Mouse (Mus musculus) stomach, postnatal 0 days (tissue): ENCODE measurements at regions not wholly inside any gene's neighbourhood (a gene's known extent, or its start where the extent isn't known, plus 50 kb on each side); places are given as distances from the start of the nearest gene placed in this dataset.

Experiments used
- ATAC-seq: fragments of 200-750 bp; cut with Nextera tagmentation; 2 replicates; pipeline ENCODE4 v1.8.0; 2017; ENCODE audit not compliant: low FRiP score, low TSS enrichment
- DNase-seq: peaks from one replicate; pipeline ENCODE4 v3.0.0-alpha.2; 2016; ENCODE audit warnings: low spot score
- H3K27ac ChIP-seq: fragments of 300-500 bp; sonication (generic); replicated peaks from 2 replicates; pipeline ENCODE4 v1.5.1; 2014; ENCODE audit warnings: mild to moderate bottlenecking, control low read depth
- H3K27me3 ChIP-seq: fragments of 300-500 bp; sonication (generic); 2 replicates; pipeline ENCODE4 v1.6.1; 2014; ENCODE audit warnings: low read length; ENCODE audit not compliant: control insufficient read depth, insufficient read depth
- H3K36me3 ChIP-seq: fragments of 300-500 bp; sonication (generic); 2 replicates; pipeline ENCODE4 v1.6.1; 2014; ENCODE audit warnings: low read length, mixed read lengths; ENCODE audit not compliant: control insufficient read depth, insufficient read depth
- H3K4me1 ChIP-seq: fragments of 300-500 bp; sonication (generic); replicated peaks from 2 replicates; pipeline ENCODE4 v1.6.1; 2014; ENCODE audit warnings: antibody characterized with exemption; ENCODE audit not compliant: control insufficient read depth, insufficient read depth
- H3K4me2 ChIP-seq: fragments of 300-500 bp; sonication (generic); replicated peaks from 2 replicates; pipeline ENCODE4 v1.6.1; 2014; ENCODE audit warnings: low read depth, mild to moderate bottlenecking, control low read depth, moderate library complexity
- H3K4me3 ChIP-seq: fragments of 300-500 bp; sonication (generic); 2 replicates; pipeline ENCODE4 v1.5.1; 2014; ENCODE audit warnings: low read depth, low read length, control low read depth
- H3K9ac ChIP-seq: fragments of 300-500 bp; sonication (generic); 2 replicates; pipeline ENCODE4 v1.6.1; 2014; ENCODE audit warnings: mild to moderate bottlenecking, low read length, control low read depth, mixed read lengths
- H3K9me3 ChIP-seq: fragments of 300-500 bp; sonication (generic); 2 replicates; pipeline ENCODE4 v1.6.1; 2016; ENCODE audit warnings: low read length; ENCODE audit not compliant: control insufficient read depth
- CTCF ChIP-seq: IDR thresholded peaks from 2 replicates; pipeline ENCODE4 v1.5.1; 2016; ENCODE audit warnings: antibody characterized with exemption, low read depth, mild to moderate bottlenecking, moderate library complexity
- EP300 ChIP-seq: optimal IDR thresholded peaks from 2 replicates; pipeline ENCODE3; 2016; ENCODE audit warnings: antibody characterized with exemption
- WGBS: fragments of 180-500 bp; shearing (Covaris S2); extraction: QIAGEN DNeasy Blood & Tissue Kit; methylation state at CpG from one replicate; pipeline ENCODE4 v1.1.7; 2014; 5-methylcytosine and 5-hydroxymethylcytosine counted together

DNA sequence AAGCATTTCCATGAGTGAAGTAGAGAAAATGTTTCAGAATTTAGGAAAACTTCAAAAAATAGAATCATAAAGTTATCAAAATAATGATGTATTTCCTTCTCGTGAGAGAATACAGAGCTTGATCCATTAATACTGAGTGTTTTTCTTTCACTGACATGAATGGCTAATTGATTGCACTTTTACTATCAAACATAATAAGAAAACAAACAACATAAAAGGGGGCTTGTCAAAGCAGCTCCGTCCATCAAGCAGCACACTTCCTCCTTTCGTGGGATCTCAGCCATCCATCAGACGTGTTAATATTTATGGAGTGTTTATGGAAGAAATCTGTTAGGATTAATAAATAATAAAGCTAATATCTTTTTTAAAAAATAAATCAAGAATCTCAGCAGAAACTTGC is 130.0 kb upstream of the Tox3 start:
- Histone ChIP-seq H3K27ac (no peak overlapping the region), H3K4me2 (no peak overlapping the region), H3K9ac (no peak overlapping the region), H3K4me3 (no peak overlapping the region), H3K9me3 (no peaks in the 10 kb centered on the region), H3K36me3 (no peaks in the 10 kb centered on the region), H3K27me3 (no peaks in the 10 kb centered on the region), H3K4me1 (no peaks in the 10 kb centered on the region)
- no peak for TF ChIP-seq EP300
- no peak for TF ChIP-seq CTCF
- no peak for DNase-seq
- no peak for ATAC-seq
- WGBS = 20% methylated on average over 4 of the region's 4 CpGs

DNA sequence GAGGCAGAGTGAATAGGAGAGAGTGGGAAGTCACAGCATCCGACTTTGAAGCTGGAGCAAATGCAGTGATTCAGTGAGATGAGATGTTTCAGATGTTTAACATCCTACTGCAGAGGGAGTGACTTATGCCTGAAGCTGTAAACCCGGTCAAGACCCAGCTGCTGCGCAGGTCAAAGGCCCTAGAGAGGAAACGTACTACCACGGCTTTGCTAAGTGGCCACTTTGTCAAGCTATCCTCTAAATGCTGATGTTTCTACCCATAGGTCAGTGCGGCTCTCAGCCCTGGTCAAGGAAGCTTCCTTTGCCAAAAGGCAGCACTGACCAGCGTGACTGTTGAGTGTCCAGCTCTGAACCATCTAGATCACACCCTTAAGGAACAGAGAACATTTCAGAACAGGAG is 125.9 kb upstream of the Tox3 start:
- Histone ChIP-seq H3K27ac (no peak overlapping the region), H3K9ac (no peak overlapping the region), H3K27me3 (no peaks in the 10 kb centered on the region), H3K4me2 (no peak overlapping the region), H3K9me3 (no peaks in the 10 kb centered on the region), H3K36me3 (no peaks in the 10 kb centered on the region), H3K4me3 (no peak overlapping the region), H3K4me1 (no peaks in the 10 kb centered on the region)
- DNase-seq = no peak
- ATAC-seq = no peak
- 62% methylated on average over 7 of the region's 7 CpGs for WGBS
- TF ChIP-seq CTCF (no peak), EP300 (no peak)

DNA sequence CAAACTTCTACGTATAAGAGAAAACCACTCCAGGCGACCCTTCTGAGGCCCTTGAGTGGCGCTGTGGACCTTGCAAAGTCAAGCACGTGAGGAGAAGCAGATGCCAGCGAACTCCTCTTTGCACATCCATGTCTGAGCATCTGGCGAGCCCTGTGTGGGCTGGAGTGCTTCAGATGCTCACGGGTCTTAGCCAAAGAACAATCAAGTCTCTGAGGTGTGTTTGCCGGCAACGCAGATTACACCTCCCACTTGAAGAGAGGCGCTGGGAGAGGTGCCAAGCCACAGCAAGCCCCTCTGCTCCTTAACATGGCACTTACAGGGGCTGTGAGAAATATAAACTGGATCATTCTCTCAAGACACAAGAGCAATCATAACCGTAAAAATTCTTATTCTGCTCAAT is 122.7 kb upstream of the Tox3 start:
- H3K4me1 ChIP-seq = no peaks in the 10 kb centered on the region
- H3K27ac ChIP-seq = no peak overlapping the region
- no peak for TF ChIP-seq CTCF
- TF ChIP-seq EP300 = no peak
- no peak for DNase-seq
- no peaks in the 10 kb centered on the region for H3K36me3 ChIP-seq
- ATAC-seq = no peak
- no peak overlapping the region for H3K4me3 ChIP-seq
- no peak overlapping the region for H3K4me2 ChIP-seq
- H3K9me3 ChIP-seq = no peaks in the 10 kb centered on the region
- H3K27me3 ChIP-seq = no peaks in the 10 kb centered on the region
- H3K9ac ChIP-seq = no peak overlapping the region
- 63% methylated on average over 11 of the region's 11 CpGs for WGBS

DNA sequence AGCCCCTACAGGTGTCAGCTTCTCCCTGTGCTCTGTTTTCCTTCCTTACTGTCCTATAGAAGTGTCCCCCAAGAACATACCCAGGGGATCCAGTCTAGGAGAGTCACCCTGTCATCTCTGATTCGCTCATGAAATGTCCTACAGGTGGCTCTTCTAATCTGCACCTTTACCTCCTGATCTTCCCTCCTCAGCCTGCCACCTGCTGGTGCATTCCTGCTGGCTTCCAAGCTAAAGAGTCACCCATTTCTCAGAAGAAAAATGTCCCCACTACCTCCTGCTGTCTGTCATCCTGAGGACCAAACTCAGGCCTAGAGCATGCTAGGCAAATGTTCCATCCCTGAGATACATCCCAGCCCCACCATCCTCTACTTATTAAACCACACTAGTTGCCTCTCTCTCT is 115.6 kb upstream of the Tox3 start:
- ATAC-seq (no peak), DNase-seq (peak; percentile 57)
- Histone ChIP-seq H3K36me3 (no peaks in the 10 kb centered on the region), H3K9me3 (no peaks in the 10 kb centered on the region), H3K27me3 (no peaks in the 10 kb centered on the region), H3K27ac (no peak overlapping the region), H3K4me1 (no peaks in the 10 kb centered on the region), H3K4me2 (no peak overlapping the region), H3K4me3 (no peak overlapping the region), H3K9ac (no peak overlapping the region)
- WGBS = 55% methylated on average over 1 of the region's 1 CpGs
- TF ChIP-seq EP300 (no peak), CTCF (peak; percentile 71)

DNA sequence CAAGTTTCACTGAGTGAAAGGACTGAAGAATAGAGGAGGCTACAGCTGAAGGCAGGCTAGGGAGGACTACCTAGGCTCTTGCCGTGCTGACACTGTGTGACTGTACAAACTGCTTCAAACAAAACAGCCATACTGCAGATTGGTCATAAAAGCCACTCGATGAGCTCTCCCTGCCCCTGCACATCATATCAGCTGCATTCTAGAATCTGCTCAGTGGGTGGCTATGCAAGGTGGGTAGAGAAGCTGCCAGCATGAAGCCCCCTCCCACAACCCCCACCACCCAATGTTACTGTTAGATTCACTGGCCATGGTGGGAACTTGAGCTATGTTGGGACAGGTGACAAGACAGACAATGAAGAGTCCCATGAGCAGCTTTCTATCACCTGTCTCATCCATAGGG is 107.2 kb upstream of the Tox3 start:
- H3K36me3 ChIP-seq = no peaks in the 10 kb centered on the region

DNA sequence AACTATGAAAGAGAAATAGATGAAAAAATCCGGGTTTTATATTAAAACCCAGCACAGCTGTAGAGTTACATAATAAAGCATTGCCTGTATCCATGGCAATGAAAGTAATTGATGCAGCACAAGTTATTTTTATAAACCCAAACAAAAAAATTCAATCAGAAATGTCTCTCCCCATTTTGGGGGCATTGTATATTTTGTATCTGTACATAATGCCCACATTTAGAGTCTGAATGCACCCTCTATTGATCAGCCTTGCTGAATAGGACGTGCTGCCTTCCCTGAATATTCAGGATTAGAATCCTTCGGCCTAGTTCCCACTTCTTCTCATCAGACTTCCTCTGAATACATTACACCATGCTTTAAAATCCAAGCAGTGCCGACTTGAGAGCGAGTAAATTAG is 106.0 kb upstream of the Tox3 start:
- Histone ChIP-seq H3K27me3 (no peaks in the 10 kb centered on the region), H3K27ac (no peak overlapping the region), H3K4me3 (no peak overlapping the region), H3K9me3 (no peaks in the 10 kb centered on the region), H3K4me2 (no peak overlapping the region), H3K36me3 (no peaks in the 10 kb centered on the region), H3K9ac (no peak overlapping the region), H3K4me1 (no peaks in the 10 kb centered on the region)
- no peak for TF ChIP-seq EP300
- TF ChIP-seq CTCF = no peak
- DNase-seq (no peak), ATAC-seq (no peak)
- WGBS = 78% methylated on average over 5 of the region's 5 CpGs

More for the DNA sequence above, 107.2 kb upstream of the Tox3 start:
- whole genome bisulfite sequencing = 90% methylated on average over 2 of the region's 2 CpGs
- TF ChIP-seq EP300 = no peak
- DNase-seq (no peak), ATAC-seq (no peak)
- no peaks in the 10 kb centered on the region for H3K9me3 ChIP-seq
- H3K27me3 ChIP-seq = no peaks in the 10 kb centered on the region
- no peak overlapping the region for H3K4me2 ChIP-seq
- no peak overlapping the region for H3K27ac ChIP-seq
- H3K9ac ChIP-seq = no peak overlapping the region
- H3K4me3 ChIP-seq = no peak overlapping the region
- H3K4me1 ChIP-seq = no peaks in the 10 kb centered on the region
